Mouse (Mus musculus) neural tube, embryonic 13.5 days (tissue): ENCODE data around the gene Npc2. TPM values are rescaled to one million over a fixed set of nuclear protein-coding genes. Genes with fewer than 3 reads are reported as not detected.

Source experiments
- ATAC-seq: fragments of 200-750 bp; cut with Nextera tagmentation; 2 replicates; pipeline ENCODE4 v1.8.0; 2017; ENCODE audit warnings: low read depth, mild to moderate bottlenecking, moderate TSS enrichment, moderate library complexity
- H3K27ac ChIP-seq: fragments of 300-500 bp; sonication (generic); replicated peaks from 2 replicates; pipeline ENCODE4 v1.5.1; 2015; ENCODE audit warnings: moderate library complexity, mild to moderate bottlenecking, inconsistent platforms
- H3K27me3 ChIP-seq: fragments of 300-500 bp; sonication (generic); 2 replicates; pipeline ENCODE4 v1.6.1; 2015; ENCODE audit warnings: mild to moderate bottlenecking, inconsistent platforms
- H3K36me3 ChIP-seq: fragments of 300-500 bp; sonication (generic); 2 replicates; pipeline ENCODE4 v1.6.1; 2015; ENCODE audit warnings: mild to moderate bottlenecking, inconsistent platforms
- H3K4me1 ChIP-seq: fragments of 300-500 bp; sonication (generic); replicated peaks from 2 replicates; pipeline ENCODE4 v1.6.1; 2015; ENCODE audit warnings: inconsistent platforms
- H3K4me2 ChIP-seq: fragments of 300-500 bp; sonication (generic); 2 replicates; pipeline ENCODE4 v1.6.1; 2015; ENCODE audit warnings: inconsistent platforms, mild to moderate bottlenecking, moderate library complexity
- H3K4me3 ChIP-seq: fragments of 300-500 bp; sonication (generic); 2 replicates; pipeline ENCODE4 v1.5.1; 2015; ENCODE audit warnings: mild to moderate bottlenecking, inconsistent platforms
- H3K9ac ChIP-seq: fragments of 300-500 bp; sonication (generic); 2 replicates; pipeline ENCODE4 v1.6.1; 2015; ENCODE audit warnings: moderate library complexity, mild to moderate bottlenecking, inconsistent platforms
- H3K9me3 ChIP-seq: fragments of 300-500 bp; sonication (generic); 2 replicates; pipeline ENCODE4 v1.6.1; 2016; ENCODE audit warnings: inconsistent platforms
- WGBS: fragments of 180-500 bp; shearing (Covaris S2); methylation state at CpG from one replicate; pipeline ENCODE4 v1.1.7; 2015; 5-methylcytosine and 5-hydroxymethylcytosine counted together
- polyA plus RNA-seq: library from polyadenylated mRNA; unstranded; fragments of >200 nt; fragmentation: Nextera tagmentation; extraction: Ambion mirVana; gene quantifications from 2 replicates; pipeline ENCODE4 v1.2.1, GENCODE M21; 2015

Npc2 gene
- polyA plus RNA-seq, 1 experiment from 2014 or later: 77.8 TPM

- Histone ChIP-seq H3K4me1 (peaks cover 35% of the 10 kb centered on the region), H3K27ac (peak overlapping the region; percentile 52), H3K27me3 (no peaks in the 10 kb centered on the region), H3K4me3 (no peak overlapping the region), H3K4me2 (no peak overlapping the region), H3K9me3 (no peaks in the 10 kb centered on the region), H3K36me3 (peaks cover 19% of the 10 kb centered on the region), H3K9ac (0 out of 2 replicates have a peak overlapping the region, but pooled peaks have one; percentile 6)
- 20% methylated on average over 14 of the region's 14 CpGs for WGBS
- peak; percentile 48; the same call in 1 of the 2 replicates for ATAC-seq
These were observed 20.6 kb downstream of the Npc2 start for GRCm38 (mm10) chr12:84752131-84752977.

DNA sequence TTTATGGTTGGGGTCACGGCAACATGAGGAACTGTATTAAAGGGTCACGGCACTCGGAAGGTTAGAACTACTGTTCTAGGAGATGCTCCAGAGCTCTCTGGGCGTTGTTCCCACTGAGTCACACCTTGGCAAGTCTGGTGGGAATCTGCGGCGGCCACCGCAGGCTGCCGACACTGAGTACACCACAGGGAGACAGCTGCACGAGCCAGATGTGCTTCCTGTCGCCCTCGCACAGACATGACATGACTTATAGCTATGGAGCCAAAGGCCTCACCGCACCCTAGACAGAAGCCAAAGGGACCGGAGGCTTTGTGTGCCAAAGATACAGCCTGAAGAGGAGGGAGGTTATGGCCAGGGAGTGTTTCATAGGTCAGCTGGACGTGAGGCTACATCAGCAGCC is 22.3 kb downstream of the Npc2 start:
- Histone ChIP-seq H3K27me3 (no peaks in the 10 kb centered on the region), H3K9ac (no peak overlapping the region), H3K4me1 (peaks cover 35% of the 10 kb centered on the region), H3K9me3 (no peaks in the 10 kb centered on the region), H3K27ac (no peak overlapping the region), H3K36me3 (peaks cover 3% of the 10 kb centered on the region), H3K4me3 (no peak overlapping the region), H3K4me2 (no peak overlapping the region)
- no peak for ATAC-seq
- 50% methylated on average over 14 of the region's 14 CpGs for whole genome bisulfite sequencing

DNA sequence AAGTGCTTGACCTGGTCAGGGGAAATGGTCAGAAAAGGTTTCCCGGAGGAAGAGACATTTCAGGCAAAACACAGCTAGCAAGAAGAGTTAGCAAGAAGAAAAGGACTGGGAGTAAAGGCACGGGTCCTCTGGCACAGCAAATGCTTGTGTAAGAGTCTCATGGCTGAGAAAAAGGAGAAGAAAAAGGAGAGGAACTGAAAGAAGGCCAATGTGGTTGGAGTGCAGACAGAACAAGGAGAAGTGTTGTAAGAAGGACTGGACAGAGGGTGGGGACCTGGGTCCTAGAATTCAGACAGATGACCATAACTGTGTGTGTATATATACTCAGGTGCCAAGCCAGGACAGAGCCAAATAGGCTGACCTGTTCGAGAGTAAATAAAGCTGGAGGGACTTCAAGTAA is 24.8 kb downstream of the Npc2 start:
- Histone ChIP-seq H3K27me3 (no peaks in the 10 kb centered on the region), H3K27ac (no peak overlapping the region), H3K9ac (no peak overlapping the region), H3K4me3 (no peak overlapping the region), H3K4me1 (peaks cover 22% of the 10 kb centered on the region), H3K36me3 (no peaks in the 10 kb centered on the region), H3K9me3 (no peaks in the 10 kb centered on the region), H3K4me2 (no peak overlapping the region)
- WGBS: 68% methylated on average over 3 of the region's 3 CpGs
- ATAC-seq: no peak

DNA sequence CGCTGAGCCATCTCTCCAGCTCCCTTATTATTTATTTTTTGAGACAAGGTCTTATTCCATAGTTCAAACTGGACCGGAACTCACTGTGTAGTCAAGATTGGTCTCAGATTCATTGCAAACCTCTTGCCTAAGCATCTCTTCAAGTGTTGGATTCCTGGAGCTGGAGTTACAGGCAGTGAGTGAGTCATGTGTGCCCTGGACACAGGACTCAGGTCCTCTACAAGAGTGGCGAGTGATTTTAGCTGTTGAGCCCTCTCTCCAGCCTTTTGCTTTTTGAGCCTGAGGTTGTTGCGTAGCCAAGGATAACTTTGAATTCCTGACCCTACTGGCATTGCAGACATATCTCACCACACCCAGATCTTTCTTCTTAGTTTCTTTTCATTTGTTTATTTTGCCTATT is 27.3 kb downstream of the Npc2 start:
- Histone ChIP-seq H3K4me3 (no peak overlapping the region), H3K9me3 (no peaks in the 10 kb centered on the region), H3K36me3 (no peaks in the 10 kb centered on the region), H3K27me3 (no peaks in the 10 kb centered on the region), H3K4me2 (no peak overlapping the region), H3K9ac (no peak overlapping the region), H3K4me1 (peaks cover 3% of the 10 kb centered on the region), H3K27ac (no peak overlapping the region)
- 76% methylated on average over 4 of the region's 4 CpGs for WGBS
- ATAC-seq: no peak

DNA sequence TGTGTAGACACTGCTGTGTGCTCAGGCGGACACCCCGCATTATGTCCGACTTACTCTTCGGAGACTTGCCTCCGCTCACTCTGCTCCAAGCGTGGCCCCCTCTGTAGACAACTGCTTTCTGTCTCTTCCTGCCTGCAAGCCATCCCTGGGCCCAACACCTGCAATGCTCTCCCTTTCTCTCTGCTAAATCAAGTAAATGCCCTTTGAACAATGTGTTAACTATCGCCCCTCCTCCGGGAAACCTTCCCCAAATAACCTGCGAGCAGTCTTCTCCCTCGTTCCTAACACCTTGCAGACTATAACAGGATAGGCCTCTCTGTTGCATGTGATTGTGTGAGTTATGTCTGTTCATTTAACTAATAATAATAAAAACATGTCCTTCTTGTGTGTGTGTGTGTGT is 29.5 kb downstream of the Npc2 start:
- no peaks in the 10 kb centered on the region for H3K4me1 ChIP-seq
- no peaks in the 10 kb centered on the region for H3K36me3 ChIP-seq
- no peak overlapping the region for H3K4me2 ChIP-seq
- H3K9me3 ChIP-seq: no peaks in the 10 kb centered on the region
- no peaks in the 10 kb centered on the region for H3K27me3 ChIP-seq
- H3K4me3 ChIP-seq: no peak overlapping the region
- H3K27ac ChIP-seq: no peak overlapping the region
- ATAC-seq: no peak
- H3K9ac ChIP-seq: no peak overlapping the region
- WGBS: 84% methylated on average over 10 of the region's 10 CpGs

- whole genome bisulfite sequencing: 72% methylated on average over 13 of the region's 13 CpGs
- Histone ChIP-seq H3K9ac (no peak overlapping the region), H3K4me2 (no peak overlapping the region), H3K27me3 (no peaks in the 10 kb centered on the region), H3K4me1 (no peaks in the 10 kb centered on the region), H3K9me3 (no peaks in the 10 kb centered on the region), H3K27ac (no peak overlapping the region), H3K36me3 (no peaks in the 10 kb centered on the region), H3K4me3 (no peak overlapping the region)
- no peak for ATAC-seq
These were observed 39.6 kb downstream of the Npc2 start for GRCm38 (mm10) chr12:84733366-84733765.

DNA sequence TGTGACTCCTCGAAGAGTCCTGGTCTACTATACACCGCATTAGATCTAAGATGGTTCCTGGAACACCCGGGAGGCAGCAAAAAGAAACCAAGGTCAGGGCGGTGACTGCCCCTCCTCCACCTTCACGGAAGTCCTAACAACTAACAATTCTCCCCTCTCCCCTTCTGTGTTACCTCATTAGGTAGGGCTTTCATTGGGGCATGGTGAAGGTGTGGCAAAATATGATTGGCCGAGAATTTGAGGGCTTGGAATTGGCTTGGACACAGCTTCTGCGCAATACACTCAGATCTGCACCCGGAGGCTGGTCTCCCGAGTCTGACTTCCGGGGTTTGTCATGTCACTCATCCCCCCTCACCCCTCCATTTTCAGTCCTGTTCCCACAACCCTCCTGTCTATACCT is 44.5 kb downstream of the Npc2 start:
- Histone ChIP-seq H3K27me3 (no peaks in the 10 kb centered on the region), H3K4me1 (no peaks in the 10 kb centered on the region; the same call in 1 of the 2 replicates), H3K9ac (no peak overlapping the region), H3K4me2 (no peak overlapping the region), H3K9me3 (no peaks in the 10 kb centered on the region), H3K36me3 (no peaks in the 10 kb centered on the region), H3K4me3 (no peak overlapping the region), H3K27ac (no peak overlapping the region)
- no peak for ATAC-seq
- WGBS: 94% methylated on average over 10 of the region's 10 CpGs

GRCm38 (mm10) chr12:84727434-84727833 is 45.5 kb downstream of the Npc2 start:
- no peak overlapping the region for H3K4me3 ChIP-seq
- H3K4me2 ChIP-seq: no peak overlapping the region
- ATAC-seq: no peak
- no peaks in the 10 kb centered on the region for H3K36me3 ChIP-seq
- H3K27me3 ChIP-seq: no peaks in the 10 kb centered on the region
- WGBS: 66% methylated on average over 5 of the region's 5 CpGs
- no peak overlapping the region for H3K9ac ChIP-seq
- no peak overlapping the region for H3K27ac ChIP-seq
- H3K4me1 ChIP-seq: no peaks in the 10 kb centered on the region; the same call in 1 of the 2 replicates
- no peaks in the 10 kb centered on the region for H3K9me3 ChIP-seq

- Histone ChIP-seq H3K4me3 (no peak overlapping the region), H3K4me1 (no peaks in the 10 kb centered on the region; the same call in 1 of the 2 replicates), H3K9me3 (no peaks in the 10 kb centered on the region), H3K36me3 (no peaks in the 10 kb centered on the region), H3K27me3 (no peaks in the 10 kb centered on the region), H3K27ac (no peak overlapping the region), H3K4me2 (no peak overlapping the region), H3K9ac (no peak overlapping the region)
- ATAC-seq: no peak
- WGBS: 48% methylated on average over 4 of the region's 4 CpGs
These were observed 46.0 kb downstream of the Npc2 start for GRCm38 (mm10) chr12:84726986-84727385.

DNA sequence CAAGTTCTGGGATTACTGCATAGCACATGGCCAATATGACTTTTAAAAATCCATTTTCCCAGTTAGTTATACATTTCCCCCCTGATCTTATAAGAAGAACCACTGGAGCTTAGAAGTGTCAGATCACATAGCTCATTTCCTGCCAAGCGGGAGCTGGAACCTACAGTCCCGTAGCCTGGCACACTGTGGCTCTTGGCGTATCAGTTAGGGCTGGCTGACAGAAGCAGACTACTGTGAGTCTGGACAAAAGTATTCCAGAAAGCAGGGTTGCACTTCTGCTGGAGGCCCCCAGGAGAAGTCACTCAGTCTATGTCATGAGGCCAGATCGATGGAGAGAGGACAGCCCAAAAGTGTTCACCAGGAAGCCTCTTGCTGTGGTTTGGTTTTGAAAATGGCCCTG is 46.6 kb downstream of the Npc2 start:
- H3K4me1 ChIP-seq: no peaks in the 10 kb centered on the region; the same call in 1 of the 2 replicates
- H3K27me3 ChIP-seq: no peaks in the 10 kb centered on the region
- no peak overlapping the region for H3K27ac ChIP-seq
- no peak overlapping the region for H3K4me3 ChIP-seq
- ATAC-seq: no peak
- 89% methylated on average over 4 of the region's 4 CpGs for WGBS
- no peaks in the 10 kb centered on the region for H3K9me3 ChIP-seq
- H3K4me2 ChIP-seq: no peak overlapping the region
- H3K9ac ChIP-seq: no peak overlapping the region
- H3K36me3 ChIP-seq: no peaks in the 10 kb centered on the region

DNA sequence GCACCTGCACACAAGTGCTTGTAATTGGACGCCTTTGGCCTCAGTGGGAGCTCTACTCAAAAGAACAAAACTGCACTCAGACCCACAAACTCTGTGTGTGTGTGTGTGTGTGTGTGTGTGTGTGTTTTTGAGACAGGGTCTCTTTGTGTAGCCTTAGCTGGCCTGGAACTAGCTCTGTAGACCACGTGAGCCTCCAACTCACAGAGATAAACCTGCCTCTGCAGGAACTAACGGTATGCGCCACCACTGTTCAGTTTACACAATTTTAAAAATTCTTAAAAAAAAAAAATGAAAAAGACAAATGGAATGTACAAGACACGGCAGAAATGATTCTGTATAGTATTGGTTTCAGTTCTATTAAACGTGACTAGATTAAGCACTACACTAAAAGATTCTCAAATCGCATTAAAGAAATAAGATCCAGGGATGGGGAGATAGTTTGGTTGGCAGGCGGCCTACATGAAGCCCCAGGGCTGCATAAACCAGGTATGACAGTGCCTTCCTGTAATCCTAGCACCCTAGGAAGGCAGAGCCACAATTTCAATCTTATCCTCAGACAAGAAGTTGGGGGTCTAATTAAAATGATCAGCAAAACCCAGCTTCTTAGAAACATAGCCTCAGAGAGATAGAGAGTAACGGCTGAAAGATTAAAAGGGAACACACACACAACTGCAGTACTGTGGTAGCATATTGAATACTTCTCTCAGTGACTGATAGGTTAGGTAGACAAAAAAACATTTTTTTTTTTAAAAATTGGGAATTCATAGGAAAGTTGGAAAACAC is 54.3 kb downstream of the Npc2 start:
- no peak overlapping the region for H3K27ac ChIP-seq
- 86% methylated on average over 9 of the region's 9 CpGs for WGBS
- H3K4me2 ChIP-seq: no peak overlapping the region
- H3K9me3 ChIP-seq: no peaks in the 10 kb centered on the region
- no peaks in the 10 kb centered on the region for H3K4me1 ChIP-seq
- H3K9ac ChIP-seq: no peak overlapping the region
- H3K27me3 ChIP-seq: no peaks in the 10 kb centered on the region
- ATAC-seq: no peak
- no peak overlapping the region for H3K4me3 ChIP-seq
- H3K36me3 ChIP-seq: no peaks in the 10 kb centered on the region

DNA sequence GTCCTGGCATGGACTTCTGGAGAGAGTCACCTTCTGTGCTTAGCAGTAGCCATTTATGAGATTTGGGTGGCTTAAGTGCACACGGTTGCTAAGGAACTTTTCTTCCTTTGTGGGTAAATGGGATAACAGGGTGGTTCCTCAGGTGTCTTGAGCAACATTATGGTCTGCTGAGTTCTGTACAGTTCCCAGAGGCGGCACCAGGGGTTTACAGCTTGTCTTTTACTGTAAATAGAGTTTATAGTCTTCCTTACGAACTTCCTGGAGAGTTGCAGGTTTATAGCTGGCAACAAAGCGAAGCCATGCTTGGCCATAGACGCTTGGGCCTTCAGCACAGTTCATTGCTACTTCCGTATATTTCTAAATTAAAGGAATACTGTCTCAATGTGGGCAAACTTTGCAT is 58.4 kb downstream of the Npc2 start:
- Histone ChIP-seq H3K27ac (no peak overlapping the region), H3K36me3 (no peaks in the 10 kb centered on the region), H3K4me1 (no peaks in the 10 kb centered on the region), H3K9me3 (no peaks in the 10 kb centered on the region), H3K9ac (no peak overlapping the region), H3K4me3 (no peak overlapping the region), H3K4me2 (no peak overlapping the region), H3K27me3 (no peaks in the 10 kb centered on the region)
- 79% methylated on average over 6 of the region's 6 CpGs for WGBS
- no peak for ATAC-seq
